Mouse (Mus musculus): ENCODE measurements around the gene Vmn2r63.
"Not testable (repeated sequence)": the region's sequence is repeated elsewhere in the genome, so short reads cannot be mapped to it uniquely, and the experiment has no call there.

Gene Vmn2r63

GRCm38 (mm10) chr7:42933722-42934121, at the start of gene Vmn2r63:
Gene Vmn2r63 (minus strand): TSS chr7:42933822.
- in situ Hi-C loops (cut with MboI; ENCODE audit: low pct_unique_long_range_greater_than_20kb in 1 of 2, low sequenced_read_pairs in 2 of 2, unreplicated experiment in 1 of 2), result not testable (repeated sequence)

DNA sequence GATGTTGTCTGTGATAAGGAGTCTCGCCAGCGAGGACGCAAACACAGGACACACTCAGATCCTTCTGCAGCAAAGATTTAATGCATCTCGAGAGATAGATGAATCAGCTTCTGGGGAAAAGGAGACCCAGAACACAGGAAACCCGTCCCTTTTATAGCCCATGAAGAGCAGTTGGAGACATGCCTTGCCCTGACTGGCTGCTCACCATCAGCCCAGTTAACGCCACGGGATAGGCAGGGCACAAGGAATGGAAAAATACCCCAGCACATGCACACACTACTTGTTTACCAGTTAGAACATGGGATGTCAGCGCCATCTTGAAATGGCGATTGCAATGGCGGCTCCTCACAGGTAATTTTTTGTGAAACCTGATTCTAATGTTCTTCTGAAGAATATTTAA, 47.1 kb upstream of the Vmn2r63 start:
- in situ Hi-C loops (cut with MboI; ENCODE audit: low pct_unique_long_range_greater_than_20kb in 1 of 2, low sequenced_read_pairs in 2 of 2, unreplicated experiment in 1 of 2), result no loop called here

- in situ Hi-C loops (cut with MboI; ENCODE audit: low pct_unique_long_range_greater_than_20kb in 1 of 2, low sequenced_read_pairs in 2 of 2, unreplicated experiment in 1 of 2), result no loop called here
Observed at GRCm38 (mm10) chr7:42980098-42980497, 46.5 kb upstream of the Vmn2r63 start.

- in situ Hi-C loops (cut with MboI; ENCODE audit: low pct_unique_long_range_greater_than_20kb in 1 of 2, low sequenced_read_pairs in 2 of 2, unreplicated experiment in 1 of 2), result loop anchor here in 1 of 2 experiments (25.0 kb wide), 2 partner anchors 97 to 172 kb away; no protein-coding TSS in a partner anchor
Observed at GRCm38 (mm10) chr7:42965246-42965645, 31.6 kb upstream of the Vmn2r63 start.

DNA sequence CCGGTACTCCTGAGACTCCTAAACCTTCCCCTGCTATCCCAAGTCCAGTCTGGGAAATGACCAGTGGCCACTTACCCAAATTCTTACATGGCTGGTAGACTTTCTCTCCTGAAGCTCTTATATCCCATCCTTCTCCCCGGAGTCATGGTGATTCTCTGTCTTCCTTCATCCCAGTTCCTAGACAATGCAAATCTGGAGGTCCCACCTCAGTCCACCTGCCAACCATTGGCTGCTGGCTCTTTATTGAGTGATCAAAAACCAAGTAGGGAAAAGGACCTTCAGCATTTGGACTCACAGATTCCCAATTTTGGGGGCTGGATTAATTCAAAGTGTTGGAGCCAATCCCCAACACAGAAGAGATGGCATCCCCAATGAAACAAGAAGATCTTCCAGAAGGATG, 35.6 kb downstream of the Vmn2r63 start:
- in situ Hi-C loops (cut with MboI; ENCODE audit: low pct_unique_long_range_greater_than_20kb in 1 of 2, low sequenced_read_pairs in 2 of 2, unreplicated experiment in 1 of 2), result not testable (repeated sequence)

- in situ Hi-C loops (cut with MboI; ENCODE audit: low pct_unique_long_range_greater_than_20kb in 1 of 2, low sequenced_read_pairs in 2 of 2, unreplicated experiment in 1 of 2), result no loop called here
Observed at GRCm38 (mm10) chr7:42878090-42878489, 55.5 kb downstream of the Vmn2r63 start.

DNA sequence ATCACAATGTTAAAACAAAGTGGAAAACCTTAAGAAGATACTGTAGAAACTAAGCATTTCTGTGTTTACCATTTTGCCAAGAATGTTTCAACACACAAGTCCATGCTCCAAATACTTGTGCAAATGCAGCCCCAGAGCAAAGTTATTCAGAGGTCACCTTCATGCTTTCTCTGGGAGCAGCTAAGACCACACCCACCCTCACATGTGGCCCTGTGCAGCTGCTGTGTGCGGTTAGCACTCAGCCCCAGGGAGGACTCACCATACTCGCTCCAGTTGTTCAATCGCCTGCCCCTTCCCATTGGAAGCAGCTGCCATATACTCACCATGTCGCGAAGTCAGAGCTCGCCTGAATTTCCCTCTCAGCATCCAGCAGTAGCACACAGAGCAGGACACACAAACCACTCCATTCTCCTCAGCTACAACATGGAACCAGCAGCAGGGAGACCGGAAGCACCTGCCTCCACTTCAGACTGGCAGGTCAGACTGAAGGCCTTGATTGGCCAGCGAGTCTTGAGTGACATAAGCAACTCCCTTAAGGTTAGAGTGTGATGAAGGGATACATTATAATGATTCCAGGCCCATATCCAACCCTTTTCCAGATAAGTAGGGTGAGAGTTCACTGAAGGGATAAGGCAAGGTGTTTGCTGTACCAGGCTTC, 66.7 kb downstream of the Vmn2r63 start, which contains the start of gene Gm2381:
Gm2381 (minus strand) TSS at position 434 of the 658 bp plus-strand sequence.
- in situ Hi-C loops (cut with MboI; ENCODE audit: low pct_unique_long_range_greater_than_20kb in 1 of 2, low sequenced_read_pairs in 2 of 2, unreplicated experiment in 1 of 2), result not testable (repeated sequence)

Measured in mouse embryonic stem cell (cell line).